Mouse (Mus musculus): Measurements from ENCODE around the gene Safb. TPM values are rescaled to one million over a fixed set of nuclear protein-coding genes. Genes with fewer than 3 reads are reported as not detected.

Safb gene
- total RNA-seq, 2 experiments from 2014 or later, result 53.5 to 65.8 TPM

- ATAC-seq (ENCODE audit: poor library complexity, severe bottlenecking), result no peak
Measured at GRCm38 (mm10) chr17:56634023-56634422, 49.4 kb downstream of the Safb start.

GRCm38 (mm10) chr17:56643237-56643636 lies 58.6 kb downstream of the Safb start:
- ATAC-seq (ENCODE audit: poor library complexity, severe bottlenecking), result no peak

GRCm38 (mm10) chr17:56647546-56647945 lies 62.9 kb downstream of the Safb start:
- no peak for ATAC-seq (ENCODE audit: poor library complexity, severe bottlenecking)

GRCm38 (mm10) chr17:56651801-56652200 lies 67.2 kb downstream of the Safb start:
- ATAC-seq (ENCODE audit: poor library complexity, severe bottlenecking), result no peak

DNA sequence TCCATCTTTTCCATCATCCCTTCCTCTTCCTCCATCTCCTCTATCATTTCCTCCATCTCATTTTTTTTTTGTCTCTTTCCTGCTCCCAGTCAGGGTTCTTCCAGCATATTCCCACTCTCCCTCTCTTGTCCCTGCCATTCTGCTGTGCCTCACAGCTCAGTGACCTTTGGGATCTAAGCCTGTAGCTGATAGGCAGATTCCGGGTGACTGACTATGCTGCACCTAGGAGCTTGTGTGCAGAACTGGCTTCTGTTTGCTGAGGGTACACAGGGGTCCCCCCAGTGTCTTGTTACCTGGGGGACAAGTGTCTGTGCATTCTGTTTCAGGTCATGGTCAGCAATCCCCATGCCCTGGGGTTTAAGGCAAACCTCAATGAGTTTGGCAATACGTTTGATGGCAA lies 70.1 kb downstream of the Safb start:
- ATAC-seq (ENCODE audit: poor library complexity, severe bottlenecking), result no peak

DNA sequence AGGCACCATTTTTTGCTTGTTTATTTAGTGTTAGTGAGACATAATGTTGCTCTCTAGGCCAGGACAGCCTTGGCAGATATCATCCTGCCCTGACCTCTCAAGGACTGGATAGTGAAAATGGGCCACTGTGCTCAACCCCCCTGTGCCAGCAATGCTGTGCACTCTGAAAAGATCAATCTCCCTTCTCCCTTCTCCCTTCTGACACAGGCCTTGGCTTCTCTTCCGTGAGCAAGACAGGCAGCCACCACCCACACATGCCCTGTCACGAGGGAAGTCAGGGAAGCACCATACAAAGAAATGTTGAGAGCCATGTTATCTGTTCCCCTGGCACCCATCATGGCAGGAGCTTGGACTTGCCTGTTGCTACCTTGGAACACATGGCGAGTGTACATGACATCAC lies 70.7 kb downstream of the Safb start:
- no peak for ATAC-seq (ENCODE audit: poor library complexity, severe bottlenecking)

Other genes starting within 250 kb of the Safb start
- gene Ptprs, start 108.3 kb upstream of the Safb start, total RNA-seq (2015), result 18.1 and 18.6 TPM in 2 replicates
- gene Ptprs, start 108.3 kb upstream of the Safb start, total RNA-seq (2017), result 17.3 and 52.6 TPM in 2 replicates
- gene Znrf4, start 72.4 kb upstream of the Safb start, total RNA-seq (2015), result not detected in 2 replicates
- gene Znrf4, start 72.4 kb upstream of the Safb start, total RNA-seq (2017), result not detected in 2 replicates
- 0.71 and 1.2 TPM in 2 replicates for gene Gm20219, start 30.4 kb upstream of the Safb start, total RNA-seq (2015)
- gene Gm20219, start 30.4 kb upstream of the Safb start, total RNA-seq (2017), result 0.44 and 0.49 TPM in 2 replicates
- 54.5 and 68.8 TPM in 2 replicates for gene Safb2, start 240 bp upstream of the Safb start, total RNA-seq (2015)
- 78.1 and 92.6 TPM in 2 replicates for gene Safb2, start 240 bp upstream of the Safb start, total RNA-seq (2017)
- gene 2410015M20Rik, start 24.9 kb downstream of the Safb start, total RNA-seq (2015), result 43.6 and 52.6 TPM in 2 replicates
- gene 2410015M20Rik, start 24.9 kb downstream of the Safb start, total RNA-seq (2017), result 48.3 and 64.2 TPM in 2 replicates
- gene Rpl36, start 28.6 kb downstream of the Safb start, total RNA-seq (2015), result 757 and 782 TPM in 2 replicates
- 1,133 and 1,354 TPM in 2 replicates for gene Rpl36, start 28.6 kb downstream of the Safb start, total RNA-seq (2017)
- 9.1 TPM in 2 replicates for gene Lonp1, start 42.1 kb downstream of the Safb start, total RNA-seq (2015)
- 19.5 and 23.4 TPM in 2 replicates for gene Lonp1, start 42.1 kb downstream of the Safb start, total RNA-seq (2017)
- 0.18 TPM in 1 of 2 replicates, not detected in the other for gene Catsperd, start 43.3 kb downstream of the Safb start, total RNA-seq (2015)
- gene Catsperd, start 43.3 kb downstream of the Safb start, total RNA-seq (2017), result not detected in 2 replicates
- 20.2 and 25.0 TPM in 2 replicates for gene Ranbp3, start 88.5 kb downstream of the Safb start, total RNA-seq (2015)
- gene Ranbp3, start 88.5 kb downstream of the Safb start, total RNA-seq (2017), result 52.9 and 60.9 TPM in 2 replicates
- 108 and 113 TPM in 2 replicates for gene Ndufa11, start 132.9 kb downstream of the Safb start, total RNA-seq (2015)
- gene Ndufa11, start 132.9 kb downstream of the Safb start, total RNA-seq (2017), result 77.8 and 92.8 TPM in 2 replicates
- 3.6 and 4.1 TPM in 2 replicates for gene Vmac, start 133.2 kb downstream of the Safb start, total RNA-seq (2015)
- gene Vmac, start 133.2 kb downstream of the Safb start, total RNA-seq (2017), result 2.7 and 2.8 TPM in 2 replicates
- not detected in 2 replicates for gene Nrtn, start 172.7 kb downstream of the Safb start, total RNA-seq (2015)
- not detected in 2 replicates for gene Nrtn, start 172.7 kb downstream of the Safb start, total RNA-seq (2017)
- gene Dus3l, start 179.9 kb downstream of the Safb start, total RNA-seq (2015), result 8.4 and 8.7 TPM in 2 replicates
- gene Dus3l, start 179.9 kb downstream of the Safb start, total RNA-seq (2017), result 10.5 and 14.6 TPM in 2 replicates
- gene Prr22, start 185.4 kb downstream of the Safb start, total RNA-seq (2015), result 0.32 and 0.85 TPM in 2 replicates
- not detected in 2 replicates for gene Prr22, start 185.4 kb downstream of the Safb start, total RNA-seq (2017)
- gene Rfx2, start 246.2 kb downstream of the Safb start, total RNA-seq (2015), result 5.0 and 5.2 TPM in 2 replicates
- gene Rfx2, start 246.2 kb downstream of the Safb start, total RNA-seq (2017), result 1.7 and 2.8 TPM in 2 replicates